Mouse (Mus musculus) left cerebral cortex, adult 2 months (tissue): ENCODE data around the gene Cd70. TPM values are rescaled to one million over a fixed set of nuclear protein-coding genes. Genes with fewer than 3 reads are reported as not detected.

Experiments used
- DNase-seq, 2 experiments: peaks; one replicate each; pipeline ENCODE4 v3.0.0; 2021 to 2022; ENCODE audit warnings: low spot score in 2 of 2, mixed read lengths in 1 of 2; ENCODE audit errors: extremely low spot score in 1 of 2
- H3K27ac ChIP-seq: fragments of 200-600 bp; 2 replicates; pipeline ENCODE4 v1.8.1; 2022
- H3K4me3 ChIP-seq: fragments of 200-600 bp; 2 replicates; pipeline ENCODE4 v1.8.1; 2022
- CTCF ChIP-seq: fragments of 200-600 bp; IDR thresholded peaks from 2 replicates; pipeline ENCODE4 v1.8.1; 2022; ENCODE audit warnings: antibody characterized with exemption, mild to moderate bottlenecking, moderate library complexity
- intact Hi-C: fragments of 180-260 bp; cut with DNase I; formaldehyde crosslinking; loops from one replicate; pipeline ENCODE4 v1.15.1; 2025
- total RNA-seq, 2 experiments: library from RNA; stranded (reverse); gene quantifications; 2 replicates each; pipeline ENCODE4 v1.2.3; 2021

Gene Cd70
- total RNA-seq, 2 experiments from 2014 or later = 0.58 TPM; not detected in 1

GRCm38 (mm10) chr17:57108040-57108665 is 41.4 kb downstream of the Cd70 start:
- no peak for DNase-seq
- TF ChIP-seq CTCF = no peak
- Histone ChIP-seq H3K27ac (no peak overlapping the region), H3K4me3 (no peak overlapping the region)
- intact Hi-C loops = no loop called here

- Histone ChIP-seq H3K4me3 (no peak overlapping the region), H3K27ac (no peak overlapping the region)
- TF ChIP-seq CTCF = no peak
- intact Hi-C loops = no loop called here
- DNase-seq = no peak
Measured at GRCm38 (mm10) chr17:57107064-57107463, 42.5 kb downstream of the Cd70 start.

- peak overlapping the region; percentile 68 for H3K4me3 ChIP-seq
- DNase-seq = no peak
- H3K27ac ChIP-seq = no peak overlapping the region
- no peak for TF ChIP-seq CTCF
- intact Hi-C loops = no loop called here
Measured at GRCm38 (mm10) chr17:57106035-57106368, 43.6 kb downstream of the Cd70 start.

- H3K4me3 ChIP-seq = peak within 1 kb of the TSS; percentile 68
- intact Hi-C loops = loop anchor here (2.0 kb wide), 1 partner anchor 61 kb away; no protein-coding TSS in a partner anchor
- TF ChIP-seq CTCF = no peak
- peak in 1 of 2 experiments; percentile 21 for DNase-seq
- no peak within 1 kb of the TSS for H3K27ac ChIP-seq
Measured at GRCm38 (mm10) chr17:57105181-57106034, 44.2 kb downstream of the Cd70 start, which contains the start of gene Tnfsf9. Tnfsf9 (plus strand) TSS chr17:57105325.

GRCm38 (mm10) chr17:57104496-57104895 is 45.1 kb downstream of the Cd70 start:
- no peak overlapping the region for H3K27ac ChIP-seq
- no peak for TF ChIP-seq CTCF
- intact Hi-C loops = loop anchor here (2.0 kb wide), 1 partner anchor 62 kb away; no protein-coding TSS in a partner anchor
- H3K4me3 ChIP-seq = no peak overlapping the region
- no peak for DNase-seq

GRCm38 (mm10) chr17:57102276-57102675 is 47.3 kb downstream of the Cd70 start:
- intact Hi-C loops = no loop called here
- Histone ChIP-seq H3K27ac (no peak overlapping the region), H3K4me3 (no peak overlapping the region)
- DNase-seq = no peak
- no peak for TF ChIP-seq CTCF

- DNase-seq = no peak
- intact Hi-C loops = no loop called here
- Histone ChIP-seq H3K4me3 (no peak overlapping the region), H3K27ac (no peak overlapping the region)
- TF ChIP-seq CTCF = no peak
Measured at GRCm38 (mm10) chr17:57099629-57100325, 49.8 kb downstream of the Cd70 start.

GRCm38 (mm10) chr17:57098321-57098720 is 51.3 kb downstream of the Cd70 start:
- no peak overlapping the region for H3K27ac ChIP-seq
- H3K4me3 ChIP-seq = no peak overlapping the region
- TF ChIP-seq CTCF = no peak
- DNase-seq = no peak
- intact Hi-C loops = no loop called here

GRCm38 (mm10) chr17:57096623-57096920 is 53.0 kb downstream of the Cd70 start:
- Histone ChIP-seq H3K4me3 (0 out of 2 replicates have a peak overlapping the region, but pooled peaks have one; percentile 5), H3K27ac (no peak overlapping the region)
- peak; percentile 79 to 87 for DNase-seq
- intact Hi-C loops = loop anchor here (1.0 to 2.0 kb wide), 2 partner anchors 71 to 238 kb away; no protein-coding TSS in a partner anchor
- peak; percentile 92 for TF ChIP-seq CTCF

Other genes starting within 250 kb of the Cd70 start
- 10 to 100 TPM; 80.8 to 87.6 TPM for gene Mllt1, start 214.4 kb downstream of the Cd70 start, total RNA-seq
- gene Acer1, start 167.7 kb downstream of the Cd70 start, total RNA-seq = not detected
- gene Clpp, start 159.5 kb downstream of the Cd70 start, total RNA-seq = 10 to 100 TPM; 62.4 to 64.7 TPM
- 10 to 100 TPM; 22.8 to 26.9 TPM for gene Alkbh7, start 152.4 kb downstream of the Cd70 start, total RNA-seq
- gene Pspn, start 149.8 kb downstream of the Cd70 start, total RNA-seq = not detected
- 10 to 100 TPM; 61.0 to 61.2 TPM for gene Gtf2f1, start 138.5 kb downstream of the Cd70 start, total RNA-seq
- under 1 TPM in 1 of 2 experiments, not detected in 1; 0.49 TPM for gene Gm17949, start 138.3 kb downstream of the Cd70 start, total RNA-seq
- 100 to 1,000 TPM; 107 to 110 TPM for gene Khsrp, start 118.3 kb downstream of the Cd70 start, total RNA-seq
- not detected for gene Slc25a41, start 108.1 kb downstream of the Cd70 start, total RNA-seq
- under 1 TPM in 1 of 2 experiments, not detected in 1; 0.77 TPM for gene Crb3, start 90.7 kb downstream of the Cd70 start, total RNA-seq
- gene Slc25a23, start 89.9 kb downstream of the Cd70 start, total RNA-seq = 100 to 1,000 TPM; 322 to 366 TPM
- gene Dennd1c, start 71.3 kb downstream of the Cd70 start, total RNA-seq = 1 to 10 TPM; 1.0 to 1.5 TPM
- 100 to 1,000 TPM; 584 to 587 TPM for gene Tubb4a, start 62.0 kb downstream of the Cd70 start, total RNA-seq
- gene Tnfsf9, start 44.5 kb downstream of the Cd70 start, total RNA-seq = under 1 TPM; 0.27 to 0.44 TPM
- gene Tnfsf14, start 44.4 kb upstream of the Cd70 start, total RNA-seq = not detected
- under 1 TPM; 0.29 to 0.42 TPM for gene C3, start 78.4 kb upstream of the Cd70 start, total RNA-seq
- gene Gpr108, start 98.7 kb upstream of the Cd70 start, total RNA-seq = 10 to 100 TPM; 24.4 to 24.7 TPM
- gene Trip10, start 99.7 kb upstream of the Cd70 start, total RNA-seq = 10 to 100 TPM in 1 of 2 experiments, 1 to 10 TPM in 1; 9.9 to 10.5 TPM
- gene Vav1, start 129.3 kb upstream of the Cd70 start, total RNA-seq = 1 to 10 TPM; 3.1 to 3.5 TPM
- gene Adgre1, start 208.9 kb upstream of the Cd70 start, total RNA-seq = 1 to 10 TPM; 2.8 to 4.6 TPM